Mouse (Mus musculus): Measurements from ENCODE around the gene Eid1.

Eid1 gene

DNA sequence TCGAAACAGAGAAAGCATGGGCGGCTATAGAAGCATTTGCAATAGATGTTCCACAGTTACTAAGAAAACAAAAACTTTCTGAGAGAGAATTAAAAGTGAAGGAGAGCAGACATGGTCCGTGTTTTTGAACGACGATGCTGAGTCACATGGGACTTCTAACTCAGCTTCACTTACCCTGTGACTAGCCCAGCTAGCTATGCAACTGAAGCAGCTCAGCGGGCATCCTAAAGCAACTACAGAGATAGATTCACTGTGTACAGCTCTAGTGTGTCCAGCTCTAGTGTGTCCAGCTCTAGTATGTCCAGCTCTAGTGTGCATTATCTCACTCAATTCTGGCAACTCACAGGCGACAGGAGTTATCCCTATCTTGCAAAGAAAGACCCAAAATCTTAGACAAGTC, 5.2 kb upstream of the Eid1 start:
- DNase-seq (ENCODE audit: low read depth) = no peak

DNA sequence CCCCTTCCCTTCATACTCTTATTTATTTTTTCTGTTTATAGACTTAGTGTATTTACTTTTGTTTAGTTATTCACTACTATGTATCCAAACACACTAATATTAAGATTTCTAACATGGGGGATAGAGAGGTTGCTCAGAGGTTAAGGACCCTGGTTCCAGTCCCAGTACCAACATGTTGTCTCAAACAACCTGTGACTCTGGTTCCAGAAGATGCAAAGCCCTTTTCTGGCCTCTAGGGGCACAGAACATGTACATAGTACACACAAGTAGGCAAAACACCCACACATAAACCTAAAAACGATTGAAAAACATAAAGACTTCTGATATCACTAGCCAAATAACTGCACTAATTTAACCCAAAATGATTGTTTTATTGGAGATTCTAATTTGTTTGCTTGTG, 2.0 kb upstream of the Eid1 start:
- no peak for DNase-seq (ENCODE audit: low read depth)

- no peak for DNase-seq (ENCODE audit: low read depth)
Measured at GRCm38 (mm10) chr2:125672568-125672956, 333 bp upstream of the Eid1 start.

DNA sequence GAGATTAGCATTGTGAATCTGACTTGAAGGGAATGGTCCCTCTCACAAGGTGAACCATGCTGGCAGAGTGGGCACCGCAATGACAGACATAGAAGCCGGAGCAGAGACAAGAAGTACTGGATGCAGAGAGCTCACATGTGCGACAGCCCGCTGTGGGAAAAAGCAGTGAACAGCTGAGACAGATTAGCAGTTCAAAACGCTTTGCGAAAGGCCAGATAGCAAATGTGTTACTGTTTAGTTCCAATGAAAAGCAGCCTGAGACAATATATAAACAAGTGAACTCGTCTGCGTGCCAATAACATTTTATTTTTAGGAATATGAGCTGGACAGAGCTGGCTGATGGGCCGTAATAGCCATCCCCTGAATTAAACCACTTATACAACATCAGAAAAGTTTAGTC, 8.9 kb downstream of the Eid1 start:
- no peak for DNase-seq (ENCODE audit: low read depth)

GRCm38 (mm10) chr2:125683895-125684294, 11.0 kb downstream of the Eid1 start:
- DNase-seq (ENCODE audit: low read depth) = no peak

DNA sequence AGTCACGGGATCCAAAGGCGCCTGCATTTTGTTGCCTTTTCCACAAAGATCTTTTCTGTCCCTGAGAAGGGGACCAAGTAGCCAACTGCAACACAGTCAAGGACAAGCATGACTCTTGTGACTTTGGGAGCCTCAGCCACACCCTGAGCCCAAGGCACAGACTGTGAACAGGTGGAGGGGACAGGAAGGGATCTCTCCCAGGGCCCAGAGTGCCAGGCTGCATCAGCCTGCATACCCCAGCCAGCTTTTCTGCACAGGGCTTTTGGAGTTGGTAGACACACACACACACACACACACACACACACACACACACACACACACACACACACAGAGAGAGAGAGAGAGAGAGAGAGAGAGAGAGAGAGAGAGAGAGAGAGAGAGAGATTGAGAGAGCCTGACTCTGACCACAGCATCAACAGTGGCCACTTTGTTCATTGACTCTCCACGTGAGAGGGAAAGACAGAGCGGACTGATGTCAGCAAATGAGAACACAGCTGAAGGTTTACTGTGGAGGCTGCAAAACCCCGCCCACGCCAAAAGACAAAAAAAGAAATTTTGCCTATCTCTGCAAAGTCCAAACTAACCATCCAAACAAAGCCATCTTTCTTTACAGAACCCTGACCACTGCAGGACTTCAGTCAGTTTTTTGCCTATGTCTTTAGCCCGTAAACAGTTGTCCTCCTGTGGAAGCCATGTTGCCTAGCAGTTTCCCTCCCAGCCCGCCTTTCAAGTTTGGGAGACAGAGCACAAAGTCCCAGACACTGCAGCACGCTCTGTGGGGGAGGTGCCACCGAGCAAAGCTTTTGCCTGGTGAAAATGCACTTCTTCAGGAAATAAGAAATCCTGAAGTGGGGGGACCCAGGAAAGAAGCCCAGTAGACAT, 11.9 kb downstream of the Eid1 start:
- DNase-seq (ENCODE audit: low read depth) = no peak

DNA sequence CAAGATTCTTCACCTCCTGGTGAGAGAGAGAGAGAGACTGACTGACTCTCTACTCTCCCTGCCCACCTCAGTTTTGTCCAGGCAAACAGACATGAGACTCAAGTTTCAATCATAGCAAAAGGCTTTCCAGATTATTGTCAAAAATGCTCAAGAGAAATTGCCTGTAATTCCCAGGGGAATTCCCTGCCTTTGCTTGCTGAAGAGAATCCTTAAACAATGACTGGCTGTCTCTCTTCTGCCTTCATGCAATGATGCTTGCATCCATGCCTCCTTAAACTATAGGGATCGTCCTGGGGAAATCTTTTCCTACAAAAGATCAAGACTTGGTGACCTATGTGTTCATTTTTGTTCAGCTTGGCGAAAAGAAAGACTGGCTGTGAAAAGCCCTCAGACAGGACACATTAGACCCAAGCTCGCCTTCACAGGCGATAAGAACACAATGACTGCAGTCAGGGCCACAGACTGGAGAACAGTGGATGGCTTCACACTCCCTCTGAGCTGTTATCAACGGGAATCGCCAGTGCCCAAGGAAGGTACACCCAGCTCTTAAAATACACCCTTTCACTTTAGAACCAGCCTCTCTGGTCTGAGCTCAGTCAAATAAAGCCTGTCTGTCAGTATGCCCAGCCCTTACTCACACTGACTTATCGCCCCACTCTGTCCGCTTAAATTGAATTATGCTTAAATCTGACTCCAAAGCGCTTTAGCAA, 12.7 kb downstream of the Eid1 start:
- no peak for DNase-seq (ENCODE audit: low read depth)

DNA sequence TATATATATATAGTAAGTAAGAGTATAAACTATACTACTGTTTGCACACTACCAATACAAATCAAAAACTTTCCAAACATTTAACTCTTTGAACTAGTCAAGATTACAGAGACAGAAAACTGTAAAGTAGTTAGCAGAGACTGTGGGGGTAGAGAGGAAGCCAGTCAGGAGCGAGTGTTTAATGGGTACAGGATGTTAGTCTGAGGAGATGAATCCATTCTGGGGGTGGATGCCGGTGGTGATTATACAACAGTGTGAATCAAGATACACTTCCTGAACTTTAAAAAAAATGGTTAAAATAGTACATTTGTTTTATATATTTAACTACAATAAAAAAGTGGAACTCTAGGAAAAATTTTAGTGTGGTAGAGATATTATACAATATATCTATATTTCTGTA, 19.1 kb downstream of the Eid1 start:
- DNase-seq (ENCODE audit: low read depth) = no peak

GRCm38 (mm10) chr2:125694798-125695197, 21.9 kb downstream of the Eid1 start:
- no peak for DNase-seq (ENCODE audit: low read depth)

DNA sequence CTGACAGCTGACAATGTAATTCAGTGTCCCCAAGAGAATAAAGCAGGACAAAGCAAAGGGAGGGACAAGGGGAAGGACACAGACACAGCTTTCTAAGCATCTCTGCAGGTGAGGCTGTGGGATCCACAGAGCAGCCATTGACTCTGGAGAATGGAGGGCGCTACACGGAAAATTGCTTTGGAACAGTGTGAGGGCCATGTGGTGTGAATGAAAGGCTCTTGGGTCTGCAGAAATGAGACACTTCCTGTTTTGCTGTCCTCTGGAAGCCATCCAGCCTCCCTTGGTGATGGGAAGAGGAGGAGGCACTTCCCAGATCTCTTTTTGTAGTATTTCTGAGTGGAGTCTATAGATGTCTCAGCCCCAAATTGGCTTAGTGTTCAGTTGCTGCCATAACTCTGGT, 23.3 kb downstream of the Eid1 start:
- DNase-seq (ENCODE audit: low read depth) = no peak

GRCm38 (mm10) chr2:125701606-125702005, 28.7 kb downstream of the Eid1 start:
- DNase-seq (ENCODE audit: low read depth) = no peak

GRCm38 (mm10) chr2:125702851-125703250, 30.0 kb downstream of the Eid1 start:
- DNase-seq (ENCODE audit: low read depth) = no peak

DNA sequence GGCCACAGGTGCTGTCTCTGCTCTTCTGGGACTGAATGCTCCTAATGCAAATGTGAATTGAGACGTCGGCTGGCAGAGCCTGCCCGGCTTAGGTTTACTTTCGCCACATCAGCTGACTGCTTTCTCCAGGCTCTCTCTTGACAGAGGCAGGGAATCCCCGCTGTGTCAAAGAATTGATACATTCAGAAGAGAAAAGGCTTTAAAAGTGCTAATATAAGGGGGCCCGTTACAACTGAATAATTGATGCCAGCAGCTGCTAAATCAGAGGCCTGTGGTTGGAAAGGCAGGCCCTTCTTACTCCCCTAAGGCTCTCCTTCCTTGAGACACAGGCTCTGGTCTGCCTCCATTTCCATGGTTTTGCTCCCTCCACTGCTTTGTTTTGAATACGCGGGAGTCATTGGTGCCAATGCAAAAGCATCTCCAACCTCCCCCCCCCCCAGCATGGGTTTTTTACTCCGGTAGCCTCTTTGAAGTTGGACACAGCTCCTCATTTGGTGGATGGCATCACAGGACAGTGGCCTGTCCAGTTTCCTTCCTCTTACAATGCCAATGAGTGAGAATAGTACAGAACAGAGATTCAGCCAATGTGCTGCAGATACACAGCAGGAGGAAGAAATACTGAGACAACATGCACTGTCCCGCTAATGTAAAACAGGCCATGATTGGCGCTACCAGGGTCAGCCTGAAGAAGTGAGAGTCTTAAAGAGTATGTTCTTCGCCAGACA, 32.2 kb downstream of the Eid1 start:
- DNase-seq (ENCODE audit: low read depth) = no peak

GRCm38 (mm10) chr2:125706510-125706921, 33.6 kb downstream of the Eid1 start:
- no peak for DNase-seq (ENCODE audit: low read depth)

DNA sequence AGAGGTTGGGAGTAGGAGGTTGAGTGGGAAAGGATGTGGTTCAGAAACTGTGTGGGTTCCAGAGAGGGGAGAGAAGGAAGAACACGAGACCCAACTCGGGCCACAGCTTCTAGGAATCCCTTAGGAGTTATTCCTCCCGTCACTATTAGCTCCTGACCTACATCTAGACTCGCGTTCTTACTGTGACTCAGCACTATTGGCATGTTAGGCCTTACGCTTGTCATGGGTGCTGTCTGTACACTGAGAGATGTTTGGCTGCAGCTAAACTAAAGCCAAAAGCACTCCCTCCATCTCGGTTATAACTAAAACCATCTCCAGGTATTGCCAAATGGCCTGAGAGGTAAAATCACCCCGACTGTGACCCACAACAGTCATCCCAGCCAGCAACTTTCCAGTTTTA, 43.7 kb downstream of the Eid1 start:
- no peak for DNase-seq (ENCODE audit: low read depth)

GRCm38 (mm10) chr2:125723086-125723407, 50.2 kb downstream of the Eid1 start:
- DNase-seq (ENCODE audit: low read depth) = no peak

- no peak for DNase-seq (ENCODE audit: low read depth)
Measured at GRCm38 (mm10) chr2:125723408-125724085, 50.7 kb downstream of the Eid1 start.

DNA sequence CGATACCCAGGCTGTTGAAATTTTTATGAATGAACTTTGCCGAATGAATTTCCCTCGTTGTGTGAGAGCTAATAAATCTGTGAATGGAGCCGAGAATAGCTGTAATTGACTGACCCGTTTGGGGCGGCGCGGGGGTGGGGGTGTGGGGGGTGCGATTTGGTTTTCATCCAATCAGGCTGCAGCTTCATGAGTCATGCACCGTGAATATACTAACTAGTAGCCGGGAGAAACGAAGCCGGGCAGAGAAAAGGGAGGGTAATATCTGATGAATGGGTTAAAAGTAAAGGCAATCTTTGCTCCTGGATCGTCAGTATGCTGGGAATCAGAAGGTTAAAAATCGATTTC, 51.2 kb downstream of the Eid1 start, which contains the start of gene Shc4:
Shc4 (minus strand) TSS at position 63 of the 345 bp plus-strand sequence.
- DNase-seq (ENCODE audit: low read depth) = no peak

All from c-Kit-positive CD71-negative TER-119-negative erythroid progenitor cells, embryonic 14.5 days (primary cell).